Mouse (Mus musculus) CD4-positive naive resting alpha-beta T cell, adult 57 days (primary cell): ENCODE measurements around the gene Rhof. TPM values are rescaled to one million over a fixed set of nuclear protein-coding genes. Genes with fewer than 3 reads are reported as not detected.

Experiments
- total RNA-seq: library from RNA; stranded (reverse); gene quantifications from one replicate; pipeline ENCODE4 v1.2.4, GENCODE M21; 2023

The Rhof gene
- total RNA-seq = 86.3 TPM

GRCm38 (mm10) chr5:123132308-123133071, at the start of gene Rhof:
Gene Rhof, minus strand, starts transcription at chr5:123132692.

DNA sequence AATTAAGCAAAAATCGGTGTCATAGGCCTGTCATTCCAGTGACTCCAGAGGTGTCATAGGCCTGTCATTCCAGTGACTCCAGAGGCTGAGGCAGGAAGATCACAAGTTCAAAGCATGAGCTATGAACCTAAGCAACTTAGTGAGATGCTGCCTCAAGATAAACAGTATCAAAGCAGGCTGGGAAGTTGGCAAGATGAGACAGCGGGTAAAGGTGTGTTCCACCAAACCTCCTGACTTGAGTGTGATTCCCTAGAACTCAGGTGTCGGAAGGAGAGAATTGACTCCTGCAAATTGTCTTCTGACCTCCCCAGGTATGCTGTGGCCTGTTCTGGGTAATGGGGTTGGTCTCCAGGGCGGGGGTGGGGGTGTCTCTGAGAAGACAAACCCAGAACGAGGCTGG, 36.8 kb upstream of the Rhof start, which contains the start of gene Psmd9:
Gene Psmd9 (plus strand): TSS at position 130 of the 400 bp plus-strand sequence.

GRCm38 (mm10) chr5:123142161-123143157, 10.0 kb upstream of the Rhof start, which contains the start of gene Setd1b:
Gene Setd1b, plus strand, starts transcription at chr5:123142193.

GRCm38 (mm10) chr5:123068115-123068514, 64.4 kb downstream of the Rhof start, which contains the start of gene Tmem120b:
Gene Tmem120b, plus strand, starts transcription at chr5:123068415.

Other genes with a start within 250 kb of the Rhof start
- gene Kdm2b, start 142.9 kb downstream of the Rhof start, total RNA-seq = 77.0 TPM
- gene Orai1, start 117.6 kb downstream of the Rhof start, total RNA-seq = 87.2 TPM
- not detected for gene Morn3, start 85.7 kb downstream of the Rhof start, total RNA-seq
- 8.4 TPM for gene Tmem120b, start 64.3 kb downstream of the Rhof start, total RNA-seq
- 97.1 TPM for gene Setd1b, start 9.5 kb upstream of the Rhof start, total RNA-seq
- gene Psmd9, start 36.7 kb upstream of the Rhof start, total RNA-seq = 24.7 TPM
- not detected for gene Hpd, start 50.0 kb upstream of the Rhof start, total RNA-seq
- gene Wdr66, start 119.4 kb upstream of the Rhof start, total RNA-seq = 2.9 TPM
- 15.4 TPM for gene Bcl7a, start 211.1 kb upstream of the Rhof start, total RNA-seq